Mouse (Mus musculus) kidney, embryonic 14.5 days (tissue): ENCODE data around the gene Prrg2. TPM values are rescaled to one million over a fixed set of nuclear protein-coding genes. Genes with fewer than 3 reads are reported as not detected.
"Not testable (repeated sequence)": the region's sequence is repeated elsewhere in the genome, so short reads cannot be mapped to it uniquely, and the experiment has no call there.

Source experiments
- ATAC-seq: fragments of 200-750 bp; cut with Nextera tagmentation; 2 replicates; pipeline ENCODE4 v1.8.0; 2017; ENCODE audit warnings: moderate number of reproducible peaks, mild to moderate bottlenecking, moderate TSS enrichment, moderate library complexity; ENCODE audit not compliant: low FRiP score, low TSS enrichment
- H3K27ac ChIP-seq: fragments of 300-500 bp; sonication (generic); 2 replicates; pipeline ENCODE4 v1.5.1; 2014; ENCODE audit warnings: low read depth, mild to moderate bottlenecking, low read length, moderate library complexity, mixed read lengths
- H3K27me3 ChIP-seq: fragments of 300-500 bp; sonication (generic); 2 replicates; pipeline ENCODE4 v1.6.1; 2014; ENCODE audit warnings: mild to moderate bottlenecking, low read length; ENCODE audit not compliant: control insufficient read depth, insufficient read depth
- H3K36me3 ChIP-seq: fragments of 300-500 bp; sonication (generic); 2 replicates; pipeline ENCODE4 v1.6.1; 2014; ENCODE audit warnings: low read length, mixed read lengths; ENCODE audit not compliant: control insufficient read depth, insufficient read depth
- H3K4me1 ChIP-seq: fragments of 300-500 bp; sonication (generic); 2 replicates; pipeline ENCODE4 v1.6.1; 2014; ENCODE audit warnings: low read length, mixed read lengths; ENCODE audit not compliant: control insufficient read depth, insufficient read depth
- H3K4me2 ChIP-seq: fragments of 300-500 bp; sonication (generic); replicated peaks from 2 replicates; pipeline ENCODE4 v1.6.1; 2014; ENCODE audit warnings: low read depth, mild to moderate bottlenecking, low read length
- H3K4me3 ChIP-seq: fragments of 300-500 bp; sonication (generic); 2 replicates; pipeline ENCODE4 v1.5.1; 2014; ENCODE audit warnings: mild to moderate bottlenecking, low read length
- H3K9ac ChIP-seq: fragments of 300-500 bp; sonication (generic); 2 replicates; pipeline ENCODE4 v1.6.1; 2014; ENCODE audit warnings: low read depth, mild to moderate bottlenecking, low read length, moderate library complexity
- H3K9me3 ChIP-seq: fragments of 300-500 bp; sonication (generic); 2 replicates; pipeline ENCODE4 v1.6.1; 2016; ENCODE audit warnings: low read length; ENCODE audit not compliant: control insufficient read depth
- WGBS: fragments of 180-500 bp; shearing (Covaris S2); extraction: QIAGEN DNeasy Blood & Tissue Kit; methylation state at CpG from one replicate; pipeline ENCODE4 v1.1.7; 2014; 5-methylcytosine and 5-hydroxymethylcytosine counted together
- polyA plus RNA-seq: library from polyadenylated mRNA; unstranded; fragments of >200 nt; fragmentation: Nextera tagmentation; extraction: Ambion mirVana; gene quantifications from 2 replicates; pipeline ENCODE4 v1.2.1, GENCODE M21; 2014

Prrg2 gene
- polyA plus RNA-seq, result 27.0 and 27.3 TPM in 2 replicates

- Histone ChIP-seq H3K4me3 (peak within 1 kb of the TSS; percentile 69), H3K4me2 (peak within 1 kb of the TSS; percentile 50), H3K27ac (peak within 1 kb of the TSS; percentile 88), H3K9ac (peak within 1 kb of the TSS; percentile 61), H3K9me3 (no peaks in the 10 kb centered on the region), H3K27me3 (no peaks in the 10 kb centered on the region), H3K36me3 (no peaks in the 10 kb centered on the region), H3K4me1 (peaks cover 12% of the 10 kb centered on the region)
- whole genome bisulfite sequencing, result under 1% methylated on average over 31 of the region's 31 CpGs
- ATAC-seq, result peak; percentile 87
These were observed at the start of gene Prrg2, which contains the start of gene Nosip for GRCm38 (mm10) chr7:45062239-45062835. Gene Prrg2 (minus strand): TSS chr7:45062677. Gene Nosip (plus strand): TSS chr7:45062429.

DNA sequence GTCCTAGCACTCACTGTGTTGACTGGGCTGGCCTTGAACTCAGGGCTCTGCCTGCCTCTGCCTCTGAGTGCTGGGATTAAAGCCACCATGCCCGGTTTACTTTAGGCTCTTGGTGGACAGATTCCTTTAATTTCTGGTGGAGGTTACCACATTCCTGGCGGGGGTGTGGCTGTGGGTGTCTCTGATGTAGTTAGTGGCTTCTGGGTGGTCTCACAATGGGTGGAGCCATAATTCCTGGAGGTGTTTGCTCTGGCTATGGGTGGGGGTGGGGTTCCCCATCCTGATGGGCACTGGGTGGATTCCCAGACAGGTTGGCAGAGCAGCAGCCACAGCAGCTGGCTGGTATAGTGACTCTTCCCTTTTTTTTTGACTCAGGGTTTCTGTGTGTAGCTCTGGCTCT lies 49.5 kb upstream of the Prrg2 start:
- no peak overlapping the region for H3K4me2 ChIP-seq
- ATAC-seq, result no peak
- H3K9me3 ChIP-seq, result no peaks in the 10 kb centered on the region
- no peaks in the 10 kb centered on the region for H3K36me3 ChIP-seq
- WGBS, result 57% methylated on average over 2 of the region's 2 CpGs
- no peak overlapping the region for H3K4me3 ChIP-seq
- H3K27me3 ChIP-seq, result no peaks in the 10 kb centered on the region
- H3K4me1 ChIP-seq, result no peaks in the 10 kb centered on the region
- H3K9ac ChIP-seq, result no peak overlapping the region
- H3K27ac ChIP-seq, result no peak overlapping the region

- WGBS, result 86% methylated on average over 4 of the region's 4 CpGs
- not testable (repeated sequence) for H3K9ac ChIP-seq, H3K4me1 ChIP-seq, H3K4me2 ChIP-seq, ATAC-seq, H3K27me3 ChIP-seq, H3K9me3 ChIP-seq, H3K4me3 ChIP-seq, H3K36me3 ChIP-seq, H3K27ac ChIP-seq
These were observed 47.6 kb upstream of the Prrg2 start for GRCm38 (mm10) chr7:45110089-45110488.

GRCm38 (mm10) chr7:45107052-45107645 lies 44.7 kb upstream of the Prrg2 start:
- Histone ChIP-seq H3K4me3 (no peak overlapping the region), H3K4me1 (peaks cover 15% of the 10 kb centered on the region), H3K9ac (no peak overlapping the region), H3K36me3 (no peaks in the 10 kb centered on the region), H3K27ac (no peak overlapping the region), H3K9me3 (no peaks in the 10 kb centered on the region), H3K4me2 (no peak overlapping the region), H3K27me3 (no peaks in the 10 kb centered on the region)
- ATAC-seq, result no peak
- WGBS, result 62% methylated on average over 5 of the region's 5 CpGs

- WGBS, result 70% methylated on average over 6 of the region's 6 CpGs
- no peak overlapping the region for H3K4me3 ChIP-seq
- H3K36me3 ChIP-seq, result no peaks in the 10 kb centered on the region
- no peak for ATAC-seq
- H3K4me2 ChIP-seq, result no peak overlapping the region
- no peaks in the 10 kb centered on the region for H3K9me3 ChIP-seq
- H3K27ac ChIP-seq, result no peak overlapping the region
- H3K9ac ChIP-seq, result no peak overlapping the region
- H3K4me1 ChIP-seq, result peaks cover 17% of the 10 kb centered on the region
- no peaks in the 10 kb centered on the region for H3K27me3 ChIP-seq
These were observed 44.0 kb upstream of the Prrg2 start for GRCm38 (mm10) chr7:45106441-45106840.

- ATAC-seq, result no peak
- no peak overlapping the region for H3K4me2 ChIP-seq
- H3K4me3 ChIP-seq, result no peak overlapping the region
- no peak overlapping the region for H3K27ac ChIP-seq
- H3K9ac ChIP-seq, result no peak overlapping the region
- 69% methylated on average over 8 of the region's 8 CpGs for WGBS
- H3K27me3 ChIP-seq, result no peaks in the 10 kb centered on the region
- H3K9me3 ChIP-seq, result no peaks in the 10 kb centered on the region
- H3K4me1 ChIP-seq, result peaks cover 17% of the 10 kb centered on the region
- H3K36me3 ChIP-seq, result no peaks in the 10 kb centered on the region
These were observed 43.0 kb upstream of the Prrg2 start for GRCm38 (mm10) chr7:45105491-45105890.

- Histone ChIP-seq H3K9me3 (no peaks in the 10 kb centered on the region), H3K27ac (no peak overlapping the region), H3K4me2 (no peak overlapping the region), H3K27me3 (no peaks in the 10 kb centered on the region), H3K4me3 (no peak overlapping the region), H3K4me1 (peaks cover 17% of the 10 kb centered on the region), H3K9ac (no peak overlapping the region), H3K36me3 (no peaks in the 10 kb centered on the region)
- WGBS, result 76% methylated on average over 5 of the region's 5 CpGs
- no peak for ATAC-seq
These were observed 42.5 kb upstream of the Prrg2 start for GRCm38 (mm10) chr7:45104941-45105340.

DNA sequence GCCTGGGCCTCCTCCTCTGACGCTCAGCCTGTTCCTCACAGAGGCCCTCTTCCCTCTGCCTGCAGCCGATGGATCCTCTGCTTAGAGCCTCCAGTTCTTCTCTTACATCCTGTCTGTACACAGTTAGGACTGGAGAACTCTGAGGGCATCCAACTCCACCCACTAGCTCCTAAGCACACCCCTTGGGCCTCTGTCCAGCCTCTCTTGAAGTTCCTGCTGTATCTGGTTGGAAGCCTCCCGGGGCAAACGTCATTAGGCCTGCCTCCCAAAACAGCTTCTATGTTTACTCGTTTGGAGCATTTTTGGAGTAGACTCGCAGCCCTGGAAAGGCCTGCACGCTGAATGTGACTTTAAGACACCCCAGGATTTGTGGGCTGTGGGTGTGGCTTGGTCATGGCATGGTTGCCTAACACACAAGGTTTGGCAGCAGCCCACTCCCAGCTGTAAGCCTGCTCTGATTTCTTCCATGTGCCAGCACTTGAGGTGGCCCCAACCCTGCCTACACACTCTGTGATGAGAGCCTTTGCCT lies 41.2 kb upstream of the Prrg2 start, which contains the start of gene Fcgrt:
Gene Fcgrt (minus strand): TSS at position 200 of the 529 bp plus-strand sequence.
- H3K4me3 ChIP-seq, result peak within 1 kb of the TSS; percentile 36

GRCm38 (mm10) chr7:45102940-45103585 lies 40.6 kb upstream of the Prrg2 start:
- peak; percentile 37; the same call in 1 of the 2 replicates for ATAC-seq
- peak overlapping the region; percentile 36 for H3K4me3 ChIP-seq

More for the DNA sequence above, 41.2 kb upstream of the Prrg2 start, which contains the start of gene Fcgrt:
- Histone ChIP-seq H3K27ac (peak within 1 kb of the TSS; percentile 93), H3K4me1 (peaks cover 17% of the 10 kb centered on the region), H3K9me3 (no peaks in the 10 kb centered on the region), H3K27me3 (no peaks in the 10 kb centered on the region), H3K9ac (peak within 1 kb of the TSS; percentile 37), H3K4me2 (peak within 1 kb of the TSS; percentile 44), H3K36me3 (no peaks in the 10 kb centered on the region)
- peak; percentile 94 for ATAC-seq
- 14% methylated on average over 7 of the region's 7 CpGs for WGBS

More at GRCm38 (mm10) chr7:45102940-45103585, 40.6 kb upstream of the Prrg2 start:
- Histone ChIP-seq H3K36me3 (no peaks in the 10 kb centered on the region), H3K27ac (peak overlapping the region; percentile 93), H3K4me1 (peaks cover 17% of the 10 kb centered on the region), H3K27me3 (no peaks in the 10 kb centered on the region), H3K9me3 (no peaks in the 10 kb centered on the region), H3K4me2 (peak overlapping the region; percentile 44), H3K9ac (peak overlapping the region; percentile 37)
- WGBS, result 26% methylated on average over 9 of the region's 9 CpGs
